Mouse (Mus musculus) CH12.LX (cell line): Measurements from ENCODE around the gene Zfp541. TPM values are rescaled to one million over a fixed set of nuclear protein-coding genes. Genes with fewer than 3 reads are reported as not detected.
A peak's percentile ranks its signal among the peaks of the same experiment; 100 is the strongest.

Source experiments
- DNase-seq: peaks from one replicate; pipeline ENCODE4 v3.0.0-alpha.2; 2013; ENCODE audit errors: extremely low read depth
- H3K27ac ChIP-seq: 2 replicates; pipeline ENCODE4 v1.5.1; 2012; ENCODE audit warnings: low read depth, mild to moderate bottlenecking, control low read depth, moderate library complexity; ENCODE audit not compliant: insufficient read depth
- H3K27me3 ChIP-seq: replicated peaks from 2 replicates; pipeline ENCODE3; 2012; ENCODE audit warnings: inconsistent platforms
- H3K36me3 ChIP-seq, 2 experiments: replicated peaks in 1 of 2; 2 replicates each; pipeline versions ENCODE3 to v1.6.1; 2012; ENCODE audit warnings: inconsistent platforms in 1 of 2, low read length in 1 of 2, mild to moderate bottlenecking in 1 of 2, mixed read lengths in 1 of 2, moderate library complexity in 1 of 2; ENCODE audit not compliant: control insufficient read depth in 1 of 2, insufficient read depth in 1 of 2
- H3K4me1 ChIP-seq, 2 experiments: 2 replicates each; pipeline ENCODE4 v1.6.1; 2012; ENCODE audit warnings: inconsistent platforms in 1 of 2, moderate library complexity in 1 of 2; ENCODE audit not compliant: insufficient read depth in 2 of 2, control insufficient read depth in 1 of 2
- H3K4me2 ChIP-seq: 2 replicates; pipeline ENCODE4 v1.6.1; 2012; ENCODE audit warnings: low read depth, mild to moderate bottlenecking, control low read depth; ENCODE audit not compliant: poor library complexity, insufficient read depth, severe bottlenecking
- H3K4me3 ChIP-seq, 3 experiments: fragments of 150-350 bp in 1 of 3; sonication (generic) in 1 of 3; replicated peaks in 1 of 3; 2 replicates each; pipeline versions ENCODE3 to v1.5.1; 2011 to 2012; ENCODE audit warnings: low read depth in 2 of 3, low read length in 2 of 3, mild to moderate bottlenecking in 2 of 3, moderate library complexity in 2 of 3, control low read depth in 1 of 3, improper control_type of control experiment in 1 of 3, inconsistent platforms in 1 of 3, mixed read lengths in 1 of 3; ENCODE audit not compliant: poor library complexity in 1 of 3
- H3K79me2 ChIP-seq: replicated peaks from 2 replicates; pipeline ENCODE4 v1.6.1; 2012; ENCODE audit warnings: mild to moderate bottlenecking, moderate library complexity; ENCODE audit not compliant: control insufficient read depth, poor library complexity, insufficient read depth, severe bottlenecking; ENCODE audit errors: extremely low read depth
- H3K9ac ChIP-seq: 2 replicates; pipeline ENCODE4 v1.6.1; 2012; ENCODE audit warnings: low read depth, mild to moderate bottlenecking, control low read depth, moderate library complexity; ENCODE audit not compliant: insufficient read depth
- H3K9me3 ChIP-seq: replicated peaks from 2 replicates; pipeline ENCODE3; 2012; ENCODE audit warnings: low read length, inconsistent platforms, mixed read lengths
- BHLHE40 ChIP-seq: IDR thresholded peaks from 2 replicates; pipeline ENCODE4 v1.6.1; 2011; ENCODE audit warnings: mild to moderate bottlenecking, low read depth, low read length, improper control_type of control experiment
- CHD2 ChIP-seq: IDR thresholded peaks from 2 replicates; pipeline ENCODE4 v1.6.1; 2011; ENCODE audit warnings: low read length, improper control_type of control experiment
- CTCF ChIP-seq, 2 experiments: IDR thresholded peaks in 1 of 2; conservative IDR thresholded peaks in 1 of 2; 2 replicates each; pipeline ENCODE4 v1.5.1; 2011 to 2012; ENCODE audit warnings: low read depth in 2 of 2, low read length in 2 of 2, improper control_type of control experiment in 1 of 2, inconsistent platforms in 1 of 2, mild to moderate bottlenecking in 1 of 2, moderate library complexity in 1 of 2
- ELF1 ChIP-seq: IDR thresholded peaks from 2 replicates; pipeline ENCODE4 v1.6.1; 2014; ENCODE audit warnings: low read depth, mild to moderate bottlenecking, inconsistent platforms, low read length, improper control_type of control experiment
- EP300 ChIP-seq: IDR thresholded peaks from 2 replicates; pipeline ENCODE4 v1.6.1; 2011; ENCODE audit warnings: low read length, improper control_type of control experiment
- ETS1 ChIP-seq: conservative IDR thresholded peaks from 2 replicates; pipeline ENCODE4 v1.6.1; 2012; ENCODE audit warnings: low read depth, mild to moderate bottlenecking, inconsistent platforms, low read length, improper control_type of control experiment, moderate library complexity
- GABPA ChIP-seq: IDR thresholded peaks from 2 replicates; pipeline ENCODE4 v1.6.1; 2012; ENCODE audit warnings: low read depth, low read length, improper control_type of control experiment, inconsistent platforms; ENCODE audit not compliant: insufficient replicate concordance
- HCFC1 ChIP-seq: IDR thresholded peaks from 2 replicates; pipeline ENCODE4 v1.6.1; 2012; ENCODE audit warnings: low read depth, mild to moderate bottlenecking, inconsistent platforms, low read length, improper control_type of control experiment
- IRF4 ChIP-seq: IDR thresholded peaks from 2 replicates; pipeline ENCODE4 v1.6.1; 2014; ENCODE audit warnings: low read depth, mild to moderate bottlenecking, inconsistent platforms, low read length, improper control_type of control experiment
- JUN ChIP-seq: IDR thresholded peaks from 2 replicates; pipeline ENCODE4 v1.6.1; 2011; ENCODE audit warnings: low read depth, mild to moderate bottlenecking, low read length, improper control_type of control experiment, moderate library complexity; ENCODE audit not compliant: insufficient read depth
- JUND ChIP-seq: conservative IDR thresholded peaks from 2 replicates; pipeline ENCODE4 v1.6.1; 2011; ENCODE audit warnings: low read depth, low read length, improper control_type of control experiment
- KAT2A ChIP-seq: IDR thresholded peaks from 2 replicates; pipeline ENCODE4 v1.6.1; 2012; ENCODE audit warnings: low read length, improper control_type of control experiment, inconsistent platforms; ENCODE audit not compliant: insufficient replicate concordance
- MAFK ChIP-seq: IDR thresholded peaks from 2 replicates; pipeline ENCODE4 v1.6.1; 2011; ENCODE audit warnings: low read length, improper control_type of control experiment; ENCODE audit not compliant: insufficient replicate concordance
- MAX ChIP-seq: IDR thresholded peaks from 2 replicates; pipeline ENCODE4 v1.6.1; 2011; ENCODE audit warnings: low read length, improper control_type of control experiment
- MAZ ChIP-seq: IDR thresholded peaks from 2 replicates; pipeline ENCODE4 v1.6.1; 2012; ENCODE audit warnings: low read depth, mild to moderate bottlenecking, inconsistent platforms, low read length, improper control_type of control experiment, moderate library complexity
- MEF2A ChIP-seq: IDR thresholded peaks from 2 replicates; pipeline ENCODE4 v1.6.1; 2014; ENCODE audit warnings: low read depth, mild to moderate bottlenecking, inconsistent platforms, low read length, improper control_type of control experiment, borderline replicate concordance
- MXI1 ChIP-seq: IDR thresholded peaks from 2 replicates; pipeline ENCODE4 v1.6.1; 2011; ENCODE audit warnings: mild to moderate bottlenecking, low read depth, low read length, improper control_type of control experiment
- MYC ChIP-seq: IDR thresholded peaks from 2 replicates; pipeline ENCODE4 v1.6.1; 2011; ENCODE audit warnings: low read depth, mild to moderate bottlenecking, improper control_type of control experiment, low read length
- NRF1 ChIP-seq: IDR thresholded peaks from 2 replicates; pipeline ENCODE4 v1.6.1; 2014; ENCODE audit warnings: low read depth, mild to moderate bottlenecking, inconsistent platforms, low read length, improper control_type of control experiment, moderate library complexity
- POLR2A ChIP-seq: IDR thresholded peaks from 2 replicates; pipeline ENCODE4 v1.6.1; 2011; ENCODE audit warnings: low read depth, mild to moderate bottlenecking, improper control_type of control experiment, low read length
- RAD21 ChIP-seq: IDR thresholded peaks from 2 replicates; pipeline ENCODE4 v1.6.1; 2011; ENCODE audit warnings: low read depth, mild to moderate bottlenecking, low read length, improper control_type of control experiment, moderate library complexity
- RCOR1 ChIP-seq: conservative IDR thresholded peaks from 2 replicates; pipeline ENCODE4 v1.6.1; 2012; ENCODE audit warnings: low read depth, mild to moderate bottlenecking, inconsistent platforms, low read length, improper control_type of control experiment
- SIN3A ChIP-seq: IDR thresholded peaks from 2 replicates; pipeline ENCODE4 v1.6.1; 2012; ENCODE audit warnings: low read length, improper control_type of control experiment, inconsistent platforms
- TBP ChIP-seq: conservative IDR thresholded peaks from 2 replicates; pipeline ENCODE4 v1.6.1; 2011; ENCODE audit warnings: low read depth, low read length, improper control_type of control experiment
- TCF12 ChIP-seq: IDR thresholded peaks from 2 replicates; pipeline ENCODE4 v1.6.1; 2014; ENCODE audit warnings: low read depth, mild to moderate bottlenecking, inconsistent platforms, low read length, improper control_type of control experiment
- UBTF ChIP-seq: IDR thresholded peaks from 2 replicates; pipeline ENCODE4 v1.6.1; 2012; ENCODE audit warnings: low read depth, mild to moderate bottlenecking, inconsistent platforms, low read length, improper control_type of control experiment, moderate library complexity
- ZMIZ1 ChIP-seq: IDR thresholded peaks from 2 replicates; pipeline ENCODE4 v1.6.1; 2012; ENCODE audit warnings: low read depth, mild to moderate bottlenecking, inconsistent platforms, low read length, improper control_type of control experiment
- ZNF384 ChIP-seq: IDR thresholded peaks from 2 replicates; pipeline ENCODE4 v1.6.1; 2012; ENCODE audit warnings: low read depth, low read length, improper control_type of control experiment, inconsistent platforms
- dilution Hi-C: fragments of 300-500 bp; cut with MboI; formaldehyde crosslinking; loops from 2 replicates; pipeline ENCODE4 v1.14.3; 2020; ENCODE audit warnings: low sequenced_read_pairs; ENCODE audit not compliant: extremely low pct_unique_long_range_greater_than_20kb, extremely low pct_ligation_motif_present
- in situ Hi-C: fragments of 300-500 bp; cut with MboI; formaldehyde crosslinking; loops from 3 replicates; pipeline ENCODE4 v1.14.3; 2019; ENCODE audit warnings: low sequenced_read_pairs, low pct_ligation_motif_present, low pct_unique_long_range_greater_than_20kb, mixed read lengths
- polyA plus RNA-seq: library from polyadenylated mRNA; unstranded; fragments of >175 nt; gene quantifications from 2 replicates; pipeline ENCODE4 v1.2.1, GENCODE M21; 2012; ENCODE audit warnings: low read depth; ENCODE audit not compliant: insufficient read length
- total RNA-seq, 2 experiments: library from RNA; depleted of rRNA; stranded (reverse); fragments of 300-350 nt in 1 of 2; fragments of >200 nt in 1 of 2; gene quantifications; 2 replicates each; pipeline ENCODE4 v1.2.3; 2012 to 2014

Gene Zfp541
- total and polyA plus RNA-seq, 3 experiments: 0.08 to 0.12 TPM; not detected in 1

DNA sequence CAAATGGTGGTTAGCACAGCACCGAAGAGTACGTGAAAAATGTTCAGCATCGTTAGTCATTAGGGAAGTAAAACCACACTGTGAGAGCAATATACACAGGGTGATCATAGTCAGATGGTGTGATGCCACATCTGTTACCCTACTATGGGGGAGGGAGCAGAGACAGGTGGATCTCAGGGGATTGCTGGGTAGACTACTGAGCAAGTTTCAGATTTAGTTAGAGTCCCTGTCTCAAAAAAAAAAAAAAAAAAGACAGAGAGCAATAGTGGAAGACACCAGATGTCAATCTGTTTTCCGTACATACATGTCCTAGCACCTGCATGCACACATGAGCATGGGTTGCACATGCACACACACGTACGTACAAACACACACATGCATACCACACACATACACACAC is 5.9 kb upstream of the Zfp541 start:
- Histone ChIP-seq H3K4me3 (peak overlapping the region in 1 of 3 experiments; percentile 52), H3K4me1 (peaks cover 15 to 53% of the 10 kb centered on the region in 2 experiments), H3K36me3 (no peaks in the 10 kb centered on the region), H3K9ac (0 out of 2 replicates have a peak overlapping the region, but pooled peaks have one; percentile 68), H3K9me3 (peaks cover 4% of the 10 kb centered on the region), H3K27me3 (no peaks in the 10 kb centered on the region), H3K27ac (peak overlapping the region; percentile 98), H3K4me2 (peak overlapping the region; percentile 95), H3K79me2 (no peaks in the 10 kb centered on the region)
- peak; percentile 98 for DNase-seq
- in situ Hi-C loops: loop anchor here (5.0 to 25.0 kb wide), 3 partner anchors 52 to 207 kb away; partner anchors contain the start of genes C5ar1 and Inafm1
- peak; percentile 93 for TF ChIP-seq MYC
- TF ChIP-seq POLR2A: no peak
- no peak; the same call in 1 of the 2 replicates for TF ChIP-seq TBP
- TF ChIP-seq MEF2A: peak; percentile 90
- peak; percentile 15; the same call in 1 of the 2 replicates for TF ChIP-seq HCFC1
- no peak for TF ChIP-seq CTCF (conservative IDR thresholded peaks at IDR 0.05 in 1 of 2, IDR thresholded peaks at IDR 0.05 in 1 of 2; ENCODE audit: low read depth in 2 of 2, low read length in 2 of 2)
- peak; percentile 98 for TF ChIP-seq ETS1
- peak; percentile 99 for TF ChIP-seq TCF12
- TF ChIP-seq CHD2: peak; percentile 91
- TF ChIP-seq BHLHE40: peak; percentile 93
- TF ChIP-seq GABPA: no peak
- TF ChIP-seq RCOR1: peak; percentile 96
- TF ChIP-seq SIN3A: peak; percentile 96
- TF ChIP-seq UBTF: no peak
- no peak for TF ChIP-seq NRF1
- TF ChIP-seq MAX: peak; percentile 85
- TF ChIP-seq MAZ: peak; percentile 66; the same call in 1 of the 2 replicates
- peak; percentile 39; the same call in 1 of the 2 replicates for TF ChIP-seq ELF1
- TF ChIP-seq IRF4: peak; percentile 97
- no peak; the same call in 1 of the 2 replicates for TF ChIP-seq RAD21
- no peak for TF ChIP-seq ZMIZ1
- peak; percentile 56; the same call in 1 of the 2 replicates for TF ChIP-seq MXI1
- peak; percentile 77 for TF ChIP-seq JUN
- 0 out of 2 replicates have a peak, but pooled peaks have one; percentile 47 for TF ChIP-seq KAT2A
- peak; percentile 98 for TF ChIP-seq ZNF384
- peak; percentile 87 for TF ChIP-seq JUND
- peak; percentile 91 for TF ChIP-seq MAFK
- peak; percentile 98 for TF ChIP-seq EP300
- dilution Hi-C loops: no loop called here
